In the genomic region with DNA sequence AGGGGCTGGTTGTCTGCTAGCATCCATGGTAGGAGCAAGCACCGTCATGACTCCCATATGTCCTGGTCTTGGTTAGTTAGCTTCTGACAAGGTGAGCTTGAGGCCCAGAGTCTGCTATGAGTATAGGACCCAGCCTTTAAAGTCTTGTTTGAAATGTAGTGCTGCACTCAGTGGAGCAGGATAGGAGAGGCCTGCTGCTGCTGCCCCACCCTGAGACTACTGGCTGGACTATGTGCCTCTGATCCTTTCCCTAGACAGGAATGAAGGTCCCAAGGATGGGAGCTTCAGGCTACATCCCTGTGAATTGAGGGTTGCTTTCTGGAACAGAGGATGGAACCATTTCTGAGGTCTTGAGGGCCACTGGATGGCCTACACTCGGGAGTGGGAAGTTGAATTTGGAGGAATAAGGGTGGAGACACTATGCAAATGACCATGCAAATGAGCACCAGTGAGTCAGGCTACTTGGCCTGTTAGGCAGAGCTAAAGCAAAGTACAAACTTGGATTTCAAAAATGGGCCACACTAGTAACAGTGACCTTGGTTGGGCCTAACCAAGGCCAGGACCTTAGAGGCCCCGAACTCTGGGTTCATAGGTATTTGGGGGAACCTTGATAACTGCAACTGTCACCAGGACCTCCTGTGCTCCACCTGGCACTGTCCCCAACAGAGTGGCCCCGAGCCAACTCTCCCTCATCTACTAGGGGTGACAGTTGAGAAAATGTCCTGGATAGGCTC, we compare ENCODE assay signal across 7 mouse cellular contexts. TPM values are rescaled to one million over a fixed set of nuclear protein-coding genes. Genes with fewer than 3 reads are reported as not detected.
DNase-seq lines count a peak whose midpoint lies in the region; ATAC-seq and TF ChIP-seq lines count a peak whose summit lies in the region.

No protein-coding gene starts in this region.

- H3K27me3 ChIP-seq in CH12.LX (replicated peaks): no peaks in the 10 kb centered on the region
- no peaks in the 10 kb centered on the region for H3K27me3 ChIP-seq in limb, embryonic 12.5 days
- no peaks in the 10 kb centered on the region for H3K27me3 ChIP-seq in neural tube, embryonic 12.5 days (replicated peaks)

- TF ChIP-seq CTCF in CH12.LX (conservative IDR thresholded peaks at IDR 0.05 in 1 of 2, IDR thresholded peaks at IDR 0.05 in 1 of 2; ENCODE audit: low read depth in 2 of 2, low read length in 2 of 2): no peak
- TF ChIP-seq CTCF in embryonic fibroblast, embryonic 13.5 days (IDR thresholded peaks at IDR 0.05; ENCODE audit: borderline replicate concordance, insufficient read depth, low read length): no peak

- H3K36me3 ChIP-seq in CH12.LX (replicated peaks in 1 of 2; ENCODE audit: control insufficient read depth in 1 of 2, insufficient read depth in 1 of 2, low read length in 1 of 2): peaks cover 5 to 41% of the 10 kb centered on the region in 2 experiments
- H3K36me3 ChIP-seq in limb, embryonic 12.5 days: peaks cover 11% of the 10 kb centered on the region; the same call in 1 of the 2 replicates
- no peaks in the 10 kb centered on the region for H3K36me3 ChIP-seq in neural tube, embryonic 12.5 days

- peaks cover 93% of the 10 kb centered on the region for H3K79me2 ChIP-seq in CH12.LX (replicated peaks; ENCODE audit: control insufficient read depth, extremely low read depth, insufficient read depth, poor library complexity, severe bottlenecking)

- intact Hi-C loops in heart, postnatal 36 days (cut with DNase I): no loop called here

- in situ Hi-C loops in CH12.LX (cut with MboI; ENCODE audit: low pct_ligation_motif_present, low pct_unique_long_range_greater_than_20kb, low sequenced_read_pairs): no loop called here

- dilution Hi-C loops in CH12.LX (cut with MboI; ENCODE audit: extremely low pct_ligation_motif_present, extremely low pct_unique_long_range_greater_than_20kb, low sequenced_read_pairs): no loop called here

- H3K9me3 ChIP-seq in CH12.LX (replicated peaks; ENCODE audit: low read length): no peaks in the 10 kb centered on the region
- no peaks in the 10 kb centered on the region for H3K9me3 ChIP-seq in limb, embryonic 12.5 days
- no peaks in the 10 kb centered on the region for H3K9me3 ChIP-seq in neural tube, embryonic 12.5 days

- no peak for ATAC-seq in limb, embryonic 12.5 days (ENCODE audit: insufficient number of reproducible peaks, insufficient read depth, low FRiP score, low TSS enrichment, low read depth)
- no peak for ATAC-seq in neural tube, embryonic 12.5 days (ENCODE audit: low FRiP score, low read depth)
- ATAC-seq in inflammation-experienced regulatory T-cells, adult 6 months: no peak

- H3K4me2 ChIP-seq in CH12.LX (ENCODE audit: insufficient read depth, low read depth, poor library complexity, severe bottlenecking): peak overlapping the region; percentile 99
- H3K4me2 ChIP-seq in limb, embryonic 12.5 days: peak overlapping the region; percentile 45
- H3K4me2 ChIP-seq in neural tube, embryonic 12.5 days (replicated peaks): peak overlapping the region; percentile 43

- peak; percentile 66 for TF ChIP-seq POLR2A in CH12.LX (IDR thresholded peaks at IDR 0.05; ENCODE audit: low read depth, low read length)
- TF ChIP-seq POLR2A in embryonic fibroblast, embryonic 13.5 days (IDR thresholded peaks at IDR 0.05; ENCODE audit: low read depth, low read length): no peak

- peak overlapping the region; percentile 42 to 43 (median 42) for H3K4me3 ChIP-seq in CH12.LX (replicated peaks in 1 of 3; ENCODE audit: low read depth in 2 of 3, low read length in 2 of 3, poor library complexity in 1 of 3)
- no peak overlapping the region for H3K4me3 ChIP-seq in embryonic fibroblast, embryonic 13.5 days (ENCODE audit: insufficient read depth, low read length)
- peak overlapping the region; percentile 1; the same call in 1 of the 2 replicates for H3K4me3 ChIP-seq in limb, embryonic 12.5 days (replicated peaks)
- H3K4me3 ChIP-seq in neural tube, embryonic 12.5 days: no peak overlapping the region

- peaks cover 49 to 85% of the 10 kb centered on the region in 2 experiments for H3K4me1 ChIP-seq in CH12.LX (ENCODE audit: control insufficient read depth in 1 of 2, insufficient read depth in 2 of 2)
- H3K4me1 ChIP-seq in embryonic fibroblast, embryonic 13.5 days (ENCODE audit: control insufficient read depth, insufficient read depth, low read length): peaks cover 24% of the 10 kb centered on the region
- H3K4me1 ChIP-seq in limb, embryonic 12.5 days (replicated peaks): peaks cover 81% of the 10 kb centered on the region
- peaks cover 90% of the 10 kb centered on the region for H3K4me1 ChIP-seq in neural tube, embryonic 12.5 days

- TF ChIP-seq EP300 in CH12.LX (IDR thresholded peaks at IDR 0.05; ENCODE audit: low read length): peak; percentile 51

- DNase-seq in CH12.LX (ENCODE audit: extremely low read depth): peak; percentile 82
- peak; percentile 32 for DNase-seq in ZHBTc4 (ENCODE audit: low read depth, low spot score)
- DNase-seq in heart, postnatal 36 days: peak; percentile 72 to 73

- 67% methylated on average over 4 of the region's 4 CpGs for WGBS in limb, embryonic 12.5 days
- 62% methylated on average over 4 of the region's 4 CpGs for WGBS in neural tube, embryonic 12.5 days

- no peak for TF ChIP-seq RAD21 in CH12.LX (IDR thresholded peaks at IDR 0.05; ENCODE audit: low read depth, low read length)

- H3K9ac ChIP-seq in CH12.LX (ENCODE audit: insufficient read depth, low read depth): peak overlapping the region; percentile 96
- H3K9ac ChIP-seq in limb, embryonic 12.5 days (replicated peaks): no peak overlapping the region; the same call in 1 of the 2 replicates
- H3K9ac ChIP-seq in neural tube, embryonic 12.5 days: no peak overlapping the region

- peak overlapping the region; percentile 97 for H3K27ac ChIP-seq in CH12.LX (ENCODE audit: insufficient read depth, low read depth)
- H3K27ac ChIP-seq in embryonic fibroblast, embryonic 13.5 days (ENCODE audit: insufficient read depth, low read length): peak overlapping the region; percentile 44
- H3K27ac ChIP-seq in limb, embryonic 12.5 days: peak overlapping the region; percentile 76
- no peak overlapping the region for H3K27ac ChIP-seq in neural tube, embryonic 12.5 days

TF ChIP-seq in CH12.LX, 34 proteins besides CTCF, POLR2A, EP300 and RAD21 (continues in another document):
- no peak for TF ChIP-seq ZNF384 (IDR thresholded peaks at IDR 0.05; ENCODE audit: low read depth, low read length)
- no peak; the same call in 1 of the 2 replicates for TF ChIP-seq NELFE (IDR thresholded peaks at IDR 0.05; ENCODE audit: low read depth, low read length)
- TF ChIP-seq KAT2A (IDR thresholded peaks at IDR 0.05; ENCODE audit: insufficient replicate concordance, low read length): no peak
- TF ChIP-seq TCF12 (IDR thresholded peaks at IDR 0.05; ENCODE audit: low read depth, low read length): peak; percentile 76; the same call in 1 of the 2 replicates
- TF ChIP-seq MXI1 (IDR thresholded peaks at IDR 0.05; ENCODE audit: low read depth, low read length): no peak; the same call in 1 of the 2 replicates
- no peak; the same call in 1 of the 2 replicates for TF ChIP-seq CHD1 (IDR thresholded peaks at IDR 0.05; ENCODE audit: low read depth, low read length)
- TF ChIP-seq E2F4 (IDR thresholded peaks at IDR 0.05; ENCODE audit: insufficient replicate concordance, low read depth, low read length): no peak
- TF ChIP-seq SIN3A (IDR thresholded peaks at IDR 0.05; ENCODE audit: low read length): peak; percentile 66
- no peak for TF ChIP-seq PAX5 (IDR thresholded peaks at IDR 0.05; ENCODE audit: low read length)
- no peak for TF ChIP-seq MAFK (IDR thresholded peaks at IDR 0.05; ENCODE audit: insufficient replicate concordance, low read length)
- peak; percentile 62; the same call in 1 of the 2 replicates for TF ChIP-seq ZMIZ1 (IDR thresholded peaks at IDR 0.05; ENCODE audit: low read depth, low read length)
- no peak for TF ChIP-seq MEF2A (IDR thresholded peaks at IDR 0.05; ENCODE audit: borderline replicate concordance, low read depth, low read length)
- no peak for TF ChIP-seq ELF1 (IDR thresholded peaks at IDR 0.05; ENCODE audit: low read depth, low read length)
- no peak for TF ChIP-seq POLR2AphosphoS2 (IDR thresholded peaks at IDR 0.05; ENCODE audit: low read depth, low read length)
- peak; percentile 94 for TF ChIP-seq TBP (conservative IDR thresholded peaks at IDR 0.05; ENCODE audit: low read depth, low read length)
- no peak for TF ChIP-seq NRF1 (IDR thresholded peaks at IDR 0.05; ENCODE audit: low read depth, low read length)
- TF ChIP-seq CHD2 (IDR thresholded peaks at IDR 0.05; ENCODE audit: low read length): no peak
- TF ChIP-seq HCFC1 (IDR thresholded peaks at IDR 0.05; ENCODE audit: low read depth, low read length): no peak
- no peak for TF ChIP-seq ZKSCAN1 (IDR thresholded peaks at IDR 0.05; ENCODE audit: borderline replicate concordance, low read depth, low read length)
- no peak for TF ChIP-seq RCOR1 (conservative IDR thresholded peaks at IDR 0.05; ENCODE audit: low read depth, low read length)
- TF ChIP-seq ZC3H11A (IDR thresholded peaks at IDR 0.05; ENCODE audit: low read depth, low read length): no peak
- no peak for TF ChIP-seq MYC (IDR thresholded peaks at IDR 0.05; ENCODE audit: low read depth, low read length)
- TF ChIP-seq MAX (IDR thresholded peaks at IDR 0.05; ENCODE audit: low read length): 0 out of 2 replicates have a peak, but pooled peaks have one; percentile 35
- peak; percentile 35; the same call in 1 of the 2 replicates for TF ChIP-seq IRF4 (IDR thresholded peaks at IDR 0.05; ENCODE audit: low read depth, low read length)
- TF ChIP-seq UBTF (IDR thresholded peaks at IDR 0.05; ENCODE audit: low read depth, low read length): 0 out of 2 replicates have a peak, but pooled peaks have one; percentile 56
- TF ChIP-seq BHLHE40 (IDR thresholded peaks at IDR 0.05; ENCODE audit: low read depth, low read length): no peak; the same call in 1 of the 2 replicates
- TF ChIP-seq JUND (conservative IDR thresholded peaks at IDR 0.05; ENCODE audit: low read depth, low read length): no peak
- TF ChIP-seq GABPA (IDR thresholded peaks at IDR 0.05; ENCODE audit: insufficient replicate concordance, low read depth, low read length): no peak
- no peak for TF ChIP-seq JUN (IDR thresholded peaks at IDR 0.05; ENCODE audit: insufficient read depth, low read depth, low read length)

RNA-seq across cellular contexts. Expression of a gene that starts 6.8 kb away (rescaled TPM):
- total RNA-seq in CH12.LX (2012; rRNA removed): 10.9 and 11.0 TPM in 2 replicates
- total RNA-seq in CH12.LX (2014; rRNA removed): 4.3 and 4.8 TPM in 2 replicates
- polyA plus RNA-seq in CH12.LX (2012; ENCODE audit: insufficient read length, low read depth): 51.2 and 75.8 TPM in 2 replicates
- polyA plus RNA-seq in embryonic fibroblast, embryonic 13.5 days (2011; ENCODE audit: insufficient read length, low read depth, missing spikeins): 49.1 and 57.0 TPM in 2 replicates
- 100 to 1,000 TPM; 123 to 138 TPM for total RNA-seq in heart, postnatal 36 days (2021)
- 12.1 and 14.3 TPM in 2 replicates for polyA plus RNA-seq in limb, embryonic 12.5 days (2016; fragmentation: Nextera tagmentation; extraction: Ambion mirVana)
- polyA plus RNA-seq in neural tube, embryonic 12.5 days (2016; fragmentation: Nextera tagmentation; extraction: Ambion mirVana): 17.6 and 19.8 TPM in 2 replicates
- polyA plus RNA-seq in inflammation-experienced regulatory T-cells, adult 6 months (2017; shearing (Covaris generic)): 10 to 100 TPM; 16.6 to 32.0 (median 27.7) TPM

Comparison
In these comparisons a context has a peak if more than half of its experiments do, and no peak if none do; other contexts are left out.
1. DNase-seq: peak in every context shown above with its lines; median percentile 82 in CH12.LX; 72 in heart, postnatal 36 days; 32 in ZHBTc4.
2. H3K4me2 ChIP-seq: peak in every context shown above with its lines; median percentile 99 in CH12.LX; 45 in limb, embryonic 12.5 days; 43 in neural tube, embryonic 12.5 days.
3. H3K4me3 ChIP-seq: peak in CH12.LX (3 of 3) and limb, embryonic 12.5 days (single experiment); none in embryonic fibroblast, embryonic 13.5 days (single experiment) and neural tube, embryonic 12.5 days (single experiment).